Mouse (Mus musculus): ENCODE measurements around the gene Ankrd60. TPM values are rescaled to one million over a fixed set of nuclear protein-coding genes. Genes with fewer than 3 reads are reported as not detected.
A peak's percentile ranks its signal among the peaks of the same experiment; 100 is the strongest.

Gene Ankrd60
- total RNA-seq, 1 experiment from 2014 or later, result not detected

GRCm38 (mm10) chr2:173587411-173587810 is 9.2 kb upstream of the Ankrd60 start:
- no peak for ATAC-seq (replicated peaks in 1 of 2; ENCODE audit: insufficient read depth in 1 of 2, low FRiP score in 2 of 2, low TSS enrichment in 1 of 2, low read depth in 1 of 2, poor library complexity in 2 of 2, severe bottlenecking in 2 of 2)

GRCm38 (mm10) chr2:173586118-173586968 is 8.2 kb upstream of the Ankrd60 start:
- peak; percentile 78 to 81 for ATAC-seq (replicated peaks in 1 of 2; ENCODE audit: insufficient read depth in 1 of 2, low FRiP score in 2 of 2, low TSS enrichment in 1 of 2, low read depth in 1 of 2, poor library complexity in 2 of 2, severe bottlenecking in 2 of 2)

- ATAC-seq (replicated peaks in 1 of 2; ENCODE audit: insufficient read depth in 1 of 2, low FRiP score in 2 of 2, low TSS enrichment in 1 of 2, low read depth in 1 of 2, poor library complexity in 2 of 2, severe bottlenecking in 2 of 2), result peak in 1 of 2 experiments; percentile 20; a peak in 1 of 4 replicates
These were observed 7.4 kb upstream of the Ankrd60 start for GRCm38 (mm10) chr2:173585387-173586117.

DNA sequence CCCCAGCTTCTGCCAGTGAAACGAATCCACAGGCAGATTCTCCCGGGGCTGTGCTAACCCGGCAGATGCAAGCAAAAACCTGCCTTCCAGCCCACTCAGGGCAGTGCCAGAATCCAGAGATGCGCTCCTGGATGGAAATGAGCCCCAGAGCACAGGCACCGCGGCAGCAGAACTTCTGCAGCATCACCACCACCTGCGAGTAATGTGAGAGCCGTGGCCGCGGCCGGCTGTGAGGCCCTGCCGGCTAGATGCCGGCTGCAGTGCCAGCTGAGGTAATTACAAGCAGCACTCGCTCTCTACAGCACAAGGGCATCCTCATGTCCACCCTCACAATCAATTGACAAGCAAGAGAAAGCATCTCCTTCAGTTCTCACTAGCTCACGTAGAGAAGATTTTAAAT is 6.2 kb upstream of the Ankrd60 start:
- ATAC-seq (replicated peaks in 1 of 2; ENCODE audit: insufficient read depth in 1 of 2, low FRiP score in 2 of 2, low TSS enrichment in 1 of 2, low read depth in 1 of 2, poor library complexity in 2 of 2, severe bottlenecking in 2 of 2), result no peak

GRCm38 (mm10) chr2:173583455-173583854 is 5.3 kb upstream of the Ankrd60 start:
- no peak for ATAC-seq (replicated peaks in 1 of 2; ENCODE audit: insufficient read depth in 1 of 2, low FRiP score in 2 of 2, low TSS enrichment in 1 of 2, low read depth in 1 of 2, poor library complexity in 2 of 2, severe bottlenecking in 2 of 2)

- ATAC-seq (replicated peaks in 1 of 2; ENCODE audit: insufficient read depth in 1 of 2, low FRiP score in 2 of 2, low TSS enrichment in 1 of 2, low read depth in 1 of 2, poor library complexity in 2 of 2, severe bottlenecking in 2 of 2), result no peak
These were observed 4.7 kb upstream of the Ankrd60 start for GRCm38 (mm10) chr2:173582903-173583302.

DNA sequence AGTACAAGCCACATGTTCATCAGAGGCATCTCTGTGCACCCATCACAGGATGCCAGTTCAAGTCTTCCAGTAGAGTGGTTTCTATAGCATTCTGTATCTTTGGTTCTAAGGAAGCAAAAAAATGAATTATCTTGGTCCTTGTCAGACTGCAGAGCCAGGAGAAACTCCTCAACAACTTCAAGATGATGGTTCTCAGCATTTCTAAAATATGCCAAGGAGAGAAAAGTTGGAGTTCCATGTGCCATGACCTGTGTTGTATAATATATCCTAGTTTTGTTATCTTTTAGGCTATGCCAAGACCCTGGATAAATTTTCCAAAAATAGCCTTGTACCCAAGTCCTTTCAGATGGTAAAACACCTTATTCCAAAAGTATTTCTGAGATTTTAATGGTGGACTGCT is 2.9 kb upstream of the Ankrd60 start:
- no peak for ATAC-seq (replicated peaks in 1 of 2; ENCODE audit: insufficient read depth in 1 of 2, low FRiP score in 2 of 2, low TSS enrichment in 1 of 2, low read depth in 1 of 2, poor library complexity in 2 of 2, severe bottlenecking in 2 of 2)

GRCm38 (mm10) chr2:173578595-173578994 is 430 bp upstream of the Ankrd60 start:
- ATAC-seq (replicated peaks in 1 of 2; ENCODE audit: insufficient read depth in 1 of 2, low FRiP score in 2 of 2, low TSS enrichment in 1 of 2, low read depth in 1 of 2, poor library complexity in 2 of 2, severe bottlenecking in 2 of 2), result peak; percentile 29 to 53

DNA sequence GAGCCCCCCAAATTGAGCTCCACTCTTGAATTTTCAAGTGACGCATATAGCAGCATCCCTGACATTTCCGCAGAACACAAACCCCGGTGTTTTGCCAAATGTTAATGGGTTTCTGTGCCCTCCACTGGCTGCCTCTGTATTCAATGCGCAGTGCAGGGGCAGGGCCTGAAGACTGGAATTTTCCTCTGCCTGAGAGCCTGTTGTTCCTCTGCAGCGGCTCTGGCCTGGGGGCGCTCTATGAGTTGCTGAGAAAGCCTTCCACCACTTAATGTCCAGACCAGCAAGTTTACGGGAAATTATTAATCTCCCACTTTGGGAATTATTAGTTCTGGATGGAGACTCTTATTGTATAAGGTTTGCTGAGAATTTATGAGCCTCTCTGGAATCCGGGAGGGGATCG is 14.0 kb downstream of the Ankrd60 start:
- ATAC-seq (replicated peaks in 1 of 2; ENCODE audit: insufficient read depth in 1 of 2, low FRiP score in 2 of 2, low TSS enrichment in 1 of 2, low read depth in 1 of 2, poor library complexity in 2 of 2, severe bottlenecking in 2 of 2), result no peak

- no peak for ATAC-seq (replicated peaks in 1 of 2; ENCODE audit: insufficient read depth in 1 of 2, low FRiP score in 2 of 2, low TSS enrichment in 1 of 2, low read depth in 1 of 2, poor library complexity in 2 of 2, severe bottlenecking in 2 of 2)
These were observed 14.8 kb downstream of the Ankrd60 start for GRCm38 (mm10) chr2:173563336-173563735.

GRCm38 (mm10) chr2:173561851-173562442 is 16.2 kb downstream of the Ankrd60 start:
- peak in 1 of 2 experiments; percentile 46; a peak in 2 of 4 replicates for ATAC-seq (replicated peaks in 1 of 2; ENCODE audit: insufficient read depth in 1 of 2, low FRiP score in 2 of 2, low TSS enrichment in 1 of 2, low read depth in 1 of 2, poor library complexity in 2 of 2, severe bottlenecking in 2 of 2)

- ATAC-seq (replicated peaks in 1 of 2; ENCODE audit: insufficient read depth in 1 of 2, low FRiP score in 2 of 2, low TSS enrichment in 1 of 2, low read depth in 1 of 2, poor library complexity in 2 of 2, severe bottlenecking in 2 of 2), result no peak
These were observed 19.3 kb downstream of the Ankrd60 start for GRCm38 (mm10) chr2:173558754-173559396.

GRCm38 (mm10) chr2:173553863-173554262 is 24.3 kb downstream of the Ankrd60 start:
- peak; percentile 77 to 82 for ATAC-seq (replicated peaks in 1 of 2; ENCODE audit: insufficient read depth in 1 of 2, low FRiP score in 2 of 2, low TSS enrichment in 1 of 2, low read depth in 1 of 2, poor library complexity in 2 of 2, severe bottlenecking in 2 of 2)

DNA sequence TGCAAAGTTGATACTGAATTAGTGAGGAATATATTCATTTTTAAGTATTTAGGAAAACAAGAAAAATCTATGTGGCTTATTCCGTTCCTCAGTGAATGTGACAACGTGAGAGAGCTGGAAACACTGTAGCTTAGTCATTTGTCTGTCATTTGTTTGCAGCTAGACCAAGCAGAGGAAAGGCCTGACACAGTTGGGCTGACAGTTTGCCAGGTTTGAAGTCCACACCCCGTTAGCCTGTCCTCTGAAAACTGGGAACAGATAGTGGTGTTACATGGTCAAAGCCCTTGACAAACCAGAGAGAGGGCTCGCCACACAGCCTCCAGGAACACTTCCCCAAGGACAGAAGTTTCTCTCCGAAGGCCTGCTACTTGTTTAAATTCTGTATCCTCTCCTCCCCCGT is 27.5 kb downstream of the Ankrd60 start:
- ATAC-seq (replicated peaks in 1 of 2; ENCODE audit: insufficient read depth in 1 of 2, low FRiP score in 2 of 2, low TSS enrichment in 1 of 2, low read depth in 1 of 2, poor library complexity in 2 of 2, severe bottlenecking in 2 of 2), result no peak

GRCm38 (mm10) chr2:173549236-173549635 is 28.9 kb downstream of the Ankrd60 start:
- no peak for ATAC-seq (replicated peaks in 1 of 2; ENCODE audit: insufficient read depth in 1 of 2, low FRiP score in 2 of 2, low TSS enrichment in 1 of 2, low read depth in 1 of 2, poor library complexity in 2 of 2, severe bottlenecking in 2 of 2)

GRCm38 (mm10) chr2:173545992-173546703 is 32.0 kb downstream of the Ankrd60 start:
- peak; percentile 70 to 83 for ATAC-seq (replicated peaks in 1 of 2; ENCODE audit: insufficient read depth in 1 of 2, low FRiP score in 2 of 2, low TSS enrichment in 1 of 2, low read depth in 1 of 2, poor library complexity in 2 of 2, severe bottlenecking in 2 of 2)

DNA sequence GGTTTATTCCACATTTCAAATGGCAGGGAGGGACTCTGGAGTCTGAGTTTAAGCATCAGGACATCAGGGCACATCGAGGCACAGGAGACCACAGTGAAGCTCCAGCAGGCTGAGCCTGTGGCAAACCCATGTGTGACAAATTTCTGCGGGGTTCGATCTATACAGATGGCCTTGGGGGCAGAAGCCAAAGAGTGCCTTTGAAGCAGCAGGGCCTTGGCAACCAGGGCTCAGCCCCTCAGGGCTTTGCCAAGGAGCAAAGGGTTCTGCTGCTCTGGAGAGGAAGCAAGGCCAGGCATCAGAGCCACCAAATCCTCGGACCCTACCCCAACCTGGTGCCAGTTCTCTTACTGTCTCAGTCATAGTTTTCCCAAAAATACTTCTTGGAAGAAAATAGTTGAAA is 35.4 kb downstream of the Ankrd60 start:
- ATAC-seq (replicated peaks in 1 of 2; ENCODE audit: insufficient read depth in 1 of 2, low FRiP score in 2 of 2, low TSS enrichment in 1 of 2, low read depth in 1 of 2, poor library complexity in 2 of 2, severe bottlenecking in 2 of 2), result no peak

All from hematopoietic stem cell, adult 5-6 weeks (primary cell).